Mouse (Mus musculus): Measurements from ENCODE around the gene Ccdc59. TPM values are rescaled to one million over a fixed set of nuclear protein-coding genes. Genes with fewer than 3 reads are reported as not detected.

The Ccdc59 gene
- polyA plus RNA-seq (2017; shearing (Covaris generic)): 72.2 TPM

GRCm38 (mm10) chr10:105840928-105841888, at the start of gene Ccdc59, which contains the start of gene Mettl25:
Ccdc59 (plus strand) TSS chr10:105841067.
Mettl25 (minus strand) TSS chr10:105841380.

Other genes with a start within 250 kb of the Ccdc59 start
- 9.7 TPM for gene Mettl25, start 313 bp downstream of the Ccdc59 start, polyA plus RNA-seq (2017; shearing (Covaris generic))